Mouse (Mus musculus) left cerebral cortex, postnatal 14 days (tissue): Measurements from ENCODE around the gene Dusp27. TPM values are rescaled to one million over a fixed set of nuclear protein-coding genes. Genes with fewer than 3 reads are reported as not detected.

Source experiments
- DNase-seq, 2 experiments: peaks; one replicate each; pipeline ENCODE4 v3.0.0; 2021 to 2022; ENCODE audit warnings: low spot score in 2 of 2, mixed read lengths in 1 of 2
- intact Hi-C: fragments of 180-260 bp; cut with DNase I; formaldehyde crosslinking; loops from one replicate; pipeline ENCODE4 v1.15.1; 2025
- total RNA-seq, 2 experiments: library from RNA; stranded (reverse); gene quantifications; 2 replicates each; pipeline ENCODE4 v1.2.3; 2021

The Dusp27 gene
- total RNA-seq, 2 experiments from 2014 or later, result 0.35 to 0.55 TPM

DNA sequence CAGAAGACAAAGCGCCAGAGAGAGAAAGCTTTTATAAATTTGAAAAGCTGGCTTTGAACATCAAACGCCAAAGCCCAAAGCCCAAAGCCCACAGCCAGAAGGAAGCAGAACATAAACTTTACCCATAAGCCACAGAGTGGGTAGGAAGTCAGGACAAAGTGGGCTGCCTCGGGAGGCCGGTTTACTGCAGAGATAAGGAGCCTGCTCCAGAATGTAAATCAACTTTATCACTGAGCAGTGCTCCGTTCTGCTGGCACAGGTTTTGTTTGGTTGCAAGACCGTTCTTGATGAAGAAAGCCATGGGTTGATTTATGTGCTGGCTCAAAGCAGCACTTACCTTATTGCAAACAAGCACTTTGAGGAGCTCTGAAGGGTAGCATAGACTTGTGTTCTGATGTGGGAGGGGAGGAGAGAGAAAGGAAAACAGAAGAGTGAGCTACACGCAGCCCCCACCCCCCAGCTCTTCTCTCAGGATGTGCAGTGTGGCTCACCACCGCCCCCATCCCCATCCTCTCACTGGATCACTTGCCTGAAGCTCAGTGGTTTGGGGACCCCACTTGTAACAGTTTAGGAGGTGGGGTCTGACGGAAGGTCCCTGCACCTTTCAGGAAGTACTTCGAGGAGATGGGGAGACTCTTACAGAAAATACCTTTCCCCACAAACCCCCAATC lies 74.3 kb downstream of the Dusp27 start:
- intact Hi-C loops, result no loop called here

DNA sequence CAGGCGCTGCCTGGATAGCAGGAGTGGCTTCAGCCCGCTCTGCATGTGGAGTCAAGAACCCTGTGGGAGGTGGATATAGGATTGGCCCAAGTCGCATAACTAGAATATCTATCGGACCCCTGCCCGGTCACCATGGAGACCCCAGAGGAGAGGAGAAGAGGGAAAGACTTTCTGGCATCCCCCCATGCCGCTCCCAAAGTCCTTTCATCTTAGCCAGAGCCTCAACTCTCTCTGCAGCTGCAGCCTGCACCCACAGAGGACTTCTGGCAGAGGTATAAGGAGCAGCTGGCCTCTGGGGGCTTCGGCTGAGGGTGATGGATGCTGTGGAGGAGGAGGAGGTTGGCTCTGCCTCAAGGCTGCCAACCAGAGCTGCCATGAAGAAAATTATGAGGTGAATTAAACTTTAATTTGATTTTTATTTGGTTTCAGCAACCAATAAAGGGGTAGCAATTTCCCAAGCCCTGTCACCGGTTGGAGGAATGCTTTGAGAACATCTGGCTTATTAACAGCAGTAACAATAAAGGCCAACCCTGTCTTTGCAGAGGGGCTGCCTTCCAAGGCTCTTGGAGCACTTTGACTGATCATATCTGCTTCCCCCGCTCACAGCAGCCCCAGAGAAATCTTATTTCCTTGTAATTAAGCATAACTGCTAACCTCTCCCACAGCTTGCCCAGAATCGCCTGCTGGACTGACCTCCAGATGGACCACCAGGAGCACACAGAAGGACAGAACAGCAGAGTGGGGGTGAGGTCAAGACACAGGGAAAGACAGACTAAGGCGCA lies 78.5 kb downstream of the Dusp27 start:
- DNase-seq, result no peak
- intact Hi-C loops, result loop anchor here (5.0 kb wide), 1 partner anchor 103 kb away; no protein-coding TSS in a partner anchor

More for the DNA sequence above, 74.3 kb downstream of the Dusp27 start:
- DNase-seq, result no peak

DNA sequence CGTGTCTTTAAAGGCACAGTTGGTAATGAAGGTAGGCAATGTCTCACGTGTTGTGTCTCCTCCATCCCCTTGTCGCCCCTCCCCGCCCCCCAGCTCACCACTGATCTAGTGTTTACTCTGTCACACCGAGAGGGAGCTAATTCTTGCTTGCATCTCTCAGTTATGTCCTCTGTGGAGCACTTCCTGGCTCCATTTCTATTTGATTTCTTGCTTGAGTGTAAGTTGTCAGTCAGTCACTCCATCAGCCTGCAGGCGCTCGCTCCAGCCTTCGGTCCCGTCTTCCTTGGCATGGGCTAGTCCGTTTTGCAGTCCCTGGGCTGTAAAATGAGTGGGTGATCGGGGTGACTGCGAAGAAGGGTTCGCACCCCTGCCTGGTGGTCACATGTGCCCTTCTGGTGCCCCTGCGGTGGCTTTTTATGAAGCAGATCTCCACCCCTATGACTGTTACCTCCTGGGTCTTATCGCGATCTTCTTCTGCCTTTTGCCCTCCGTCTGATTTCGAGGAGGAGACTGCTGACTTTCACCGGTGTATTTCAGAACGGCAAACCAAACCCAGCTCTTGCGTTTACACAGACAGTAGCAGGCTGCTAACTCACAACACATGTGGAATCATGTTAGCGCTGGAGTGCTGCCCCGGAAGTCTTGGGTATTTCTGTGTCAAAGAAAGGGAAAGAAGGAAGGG lies 79.4 kb downstream of the Dusp27 start:
- intact Hi-C loops, result loop anchor here (5.0 kb wide), 1 partner anchor 104 kb away; no protein-coding TSS in a partner anchor
- DNase-seq, result no peak

Other genes starting within 250 kb of the Dusp27 start
- gene Pou2f1, start 125.2 kb downstream of the Dusp27 start, total RNA-seq, result 10 to 100 TPM; 14.2 to 18.0 TPM
- gene Gpa33, start 2.3 kb upstream of the Dusp27 start, total RNA-seq, result not detected
- gene Mael, start 110.8 kb upstream of the Dusp27 start, total RNA-seq, result not detected
- gene Ildr2, start 126.2 kb upstream of the Dusp27 start, total RNA-seq, result 100 to 1,000 TPM; 146 to 166 TPM